In the genomic region with DNA sequence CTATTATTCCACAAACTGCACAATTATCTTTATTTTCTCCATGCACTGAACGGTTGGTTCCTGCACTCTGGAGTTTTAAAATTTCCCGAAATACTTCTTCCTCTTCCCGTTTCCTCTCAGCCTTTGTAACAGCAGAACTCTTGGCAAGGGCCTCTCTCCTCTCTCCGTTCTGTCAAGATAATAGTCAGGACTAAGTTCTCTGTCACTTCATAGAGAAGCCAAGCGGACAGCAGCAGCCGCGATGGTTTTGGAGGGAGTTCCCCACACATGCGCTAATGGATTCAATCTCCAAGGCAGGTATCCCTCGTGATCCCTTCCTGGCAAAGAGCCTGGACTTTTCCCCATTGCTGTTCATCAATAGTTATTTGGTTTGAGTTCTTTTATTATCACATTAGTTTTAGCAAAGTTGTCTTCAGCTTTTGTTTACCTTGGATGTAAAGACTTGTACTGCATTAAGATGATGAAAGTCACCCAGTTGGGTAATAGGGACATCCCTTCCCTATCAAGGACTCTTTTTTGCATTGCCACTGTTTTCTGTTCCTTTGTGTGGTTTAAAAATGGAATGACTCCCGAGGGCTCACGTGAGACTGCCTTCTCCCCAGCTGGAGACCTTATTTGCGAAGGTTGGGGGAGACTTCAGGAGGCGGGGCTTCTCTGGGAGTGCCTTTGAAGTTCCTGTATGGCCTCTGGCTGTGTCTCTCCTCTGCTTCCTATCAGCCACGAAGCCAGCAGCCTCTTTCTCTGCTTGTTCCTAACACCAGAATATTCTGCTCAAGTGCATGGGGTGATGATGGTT, we compare ENCODE assay signal across 10 mouse cellular contexts. TPM values are rescaled to one million over a fixed set of nuclear protein-coding genes. Genes with fewer than 3 reads are reported as not detected.
A peak's percentile ranks its signal among the peaks of the same experiment; 100 is the strongest.
DNase-seq lines count a peak whose midpoint lies in the region; ATAC-seq and TF ChIP-seq lines count a peak whose summit lies in the region.
"Had no signal": no experiment of that assay in that cellular context is flagged by ENCODE, and none has a peak within 500 bp of the region (broad histone marks: within the 10 kb centered on the region; RNA-seq: fewer than 3 reads in every experiment).

No protein-coding gene starts in this region.

- TF ChIP-seq POLR2A in thymus, adult 2 months (IDR thresholded peaks at IDR 0.05; ENCODE audit: control insufficient read depth, extremely low read depth, insufficient read depth, low read length, poor library complexity): no peak

- no peaks in the 10 kb centered on the region for H3K27me3 ChIP-seq in thymus, adult 2 months (ENCODE audit: control insufficient read depth, insufficient read depth, low read length)
- H3K27me3 ChIP-seq in intestine, embryonic 16.5 days (replicated peaks; ENCODE audit: control insufficient read depth, insufficient read depth, low read length): no peaks in the 10 kb centered on the region

- no peaks in the 10 kb centered on the region for H3K4me1 ChIP-seq in thymus, adult 2 months (replicated peaks; ENCODE audit: control insufficient read depth, insufficient read depth, low read length)
- H3K4me1 ChIP-seq in intestine, embryonic 16.5 days (ENCODE audit: control insufficient read depth, insufficient read depth, low read length): peaks cover 6% of the 10 kb centered on the region; the same call in 1 of the 2 replicates

- no peak overlapping the region for H3K4me3 ChIP-seq in thymus, adult 2 months (ENCODE audit: control insufficient read depth, insufficient read depth, low read length)
- H3K4me3 ChIP-seq in intestine, embryonic 16.5 days (ENCODE audit: low read length): no peak overlapping the region
- no peak overlapping the region for H3K4me3 ChIP-seq in left cerebral cortex, adult 2 months

- peak overlapping the region; percentile 1; the same call in 1 of the 2 replicates for H3K4me2 ChIP-seq in intestine, embryonic 16.5 days (ENCODE audit: low read depth, low read length)

- no peaks in the 10 kb centered on the region for H3K9me3 ChIP-seq in intestine, embryonic 16.5 days (ENCODE audit: control insufficient read depth, low read length)

- WGBS in thymus, adult 2 months: 60% methylated on average over 14 of the region's 14 CpGs
- WGBS in intestine, embryonic 16.5 days: 34% methylated on average over 14 of the region's 14 CpGs

- ATAC-seq in intestine, embryonic 16.5 days: no peak
- ATAC-seq: hindbrain, postnatal 0 days had no signal

- H3K36me3 ChIP-seq in thymus, adult 2 months (ENCODE audit: control insufficient read depth, insufficient read depth, low read length): no peaks in the 10 kb centered on the region
- H3K36me3 ChIP-seq in intestine, embryonic 16.5 days (ENCODE audit: control insufficient read depth, insufficient read depth, low read length): no peaks in the 10 kb centered on the region

- no peak overlapping the region for H3K9ac ChIP-seq in intestine, embryonic 16.5 days (ENCODE audit: low read depth, low read length)

- no peak overlapping the region for H3K27ac ChIP-seq in thymus, adult 2 months (ENCODE audit: control insufficient read depth, insufficient read depth, low read length)
- H3K27ac ChIP-seq in intestine, embryonic 16.5 days (ENCODE audit: low read length): no peak overlapping the region
- H3K27ac ChIP-seq in left cerebral cortex, adult 2 months: no peak overlapping the region
- H3K27ac ChIP-seq: hindbrain, postnatal 0 days; macrophage had no signal

- intact Hi-C loops in heart, postnatal 25 days (cut with DNase I): no loop called here
- intact Hi-C loops in left cerebral cortex, adult 2 months (cut with DNase I): no loop called here

- TF ChIP-seq CTCF in thymus, adult 2 months (IDR thresholded peaks at IDR 0.05; ENCODE audit: borderline replicate concordance, control insufficient read depth, extremely low read depth, insufficient read depth, low read length, poor library complexity): no peak
- no peak for TF ChIP-seq CTCF in left cerebral cortex, adult 2 months (IDR thresholded peaks at IDR 0.05)

- DNase-seq in heart, adult 18-20 months: peak; percentile 50 to 73
- DNase-seq in heart, postnatal 25 days (ENCODE audit: low spot score): no peak
- DNase-seq in thymus, postnatal 4 days: peak; percentile 20
- DNase-seq in thymus, adult 2 months: no peak
- DNase-seq in left cerebral cortex, adult 2 months (ENCODE audit: extremely low spot score in 1 of 2, low spot score in 2 of 2): no peak
- no peak for DNase-seq in frontal cortex, adult 2 months (ENCODE audit: extremely low spot score in 1 of 2, low spot score in 1 of 2)
- no peak for DNase-seq in c-Kit-positive CD71-positive TER-119-positive erythroid progenitor cells, embryonic 14.5 days (ENCODE audit: low spot score)

RNA-seq across cellular contexts. Expression of gene Enpep, which starts 6.0 kb away (rescaled TPM):
- 1 to 10 TPM; 5.5 to 6.5 TPM for total RNA-seq in heart, adult 18-20 months (2021)
- 1 to 10 TPM; 6.6 to 8.0 TPM for total RNA-seq in heart, postnatal 25 days (2021)
- 5.6 and 6.5 TPM in 2 replicates for polyA plus RNA-seq in thymus, adult 2 months (2012; rRNA removed)
- polyA plus RNA-seq in intestine, embryonic 16.5 days (2015; fragmentation: Nextera tagmentation; extraction: Ambion mirVana): 143 and 194 TPM in 2 replicates
- 1 to 10 TPM; 1.7 to 2.0 TPM for total RNA-seq in left cerebral cortex, adult 2 months (2021)
- polyA plus RNA-seq in frontal cortex, adult 2 months (2012; rRNA removed): 2.6 and 2.7 TPM in 2 replicates
- polyA plus RNA-seq: macrophage had no signal

Comparison
In these comparisons a context has a peak if more than half of its experiments do, and no peak if none do; other contexts are left out.
1. DNase-seq: peak in heart, adult 18-20 months (2 of 2) and thymus, postnatal 4 days (single experiment); none in heart, postnatal 25 days (single experiment), thymus, adult 2 months (single experiment), left cerebral cortex, adult 2 months (0 of 2), frontal cortex, adult 2 months (0 of 2) and c-Kit-positive CD71-positive TER-119-positive erythroid progenitor cells, embryonic 14.5 days (single experiment).